Mouse (Mus musculus): ENCODE measurements around the gene Stt3b. TPM values are rescaled to one million over a fixed set of nuclear protein-coding genes. Genes with fewer than 3 reads are reported as not detected.

Gene Stt3b
- polyA plus RNA-seq, 2 experiments = 67.2 to 117 TPM

DNA sequence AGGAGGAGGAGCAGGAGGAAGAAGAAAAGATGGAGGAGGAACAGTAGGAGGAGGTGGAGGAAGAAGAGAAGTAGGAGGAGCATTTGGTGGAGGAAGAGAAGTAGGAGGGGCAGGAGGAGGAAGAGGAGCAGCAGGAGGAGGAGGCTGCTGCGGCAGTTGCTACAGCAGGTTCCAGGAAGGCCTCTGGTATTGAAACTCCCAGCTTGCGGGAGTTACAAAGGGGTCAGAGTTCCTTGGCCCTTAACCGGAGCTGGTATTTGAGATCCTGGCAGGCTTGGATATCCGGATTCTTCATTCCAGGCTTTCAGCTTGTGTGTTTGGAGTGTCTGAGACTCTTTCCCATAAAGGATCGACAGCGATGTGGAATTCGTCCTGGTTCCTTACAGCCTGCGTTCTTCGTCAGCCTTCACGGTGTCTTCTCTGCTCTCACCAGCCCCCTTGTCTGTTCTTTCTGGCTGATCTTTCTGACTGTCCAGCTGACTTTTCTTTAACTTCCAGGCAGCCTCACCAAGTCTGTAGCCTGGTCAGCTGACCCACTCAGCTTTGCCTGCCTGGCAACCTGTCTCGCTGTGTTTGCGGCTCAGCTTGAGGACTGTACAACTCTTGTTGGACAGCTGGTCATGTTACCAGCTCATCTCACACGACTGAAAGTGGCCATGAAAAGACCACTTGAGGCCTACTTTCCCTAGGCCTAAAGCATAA, 15.8 kb upstream of the Stt3b start:
- Histone ChIP-seq H3K27ac (replicated peaks; ENCODE audit: low read depth, low read length) (no peak overlapping the region), H3K4me2 (replicated peaks; ENCODE audit: low read depth, low read length, severe bottlenecking) (no peak overlapping the region), H3K36me3 (ENCODE audit: control insufficient read depth, insufficient read depth, low read length) (no peaks in the 10 kb centered on the region), H3K9ac (ENCODE audit: low read depth, low read length, severe bottlenecking) (no peak overlapping the region), H3K4me1 (ENCODE audit: control insufficient read depth, insufficient read depth, low read length) (peaks cover 3% of the 10 kb centered on the region; the same call in 1 of the 2 replicates), H3K27me3 (ENCODE audit: control insufficient read depth, insufficient read depth, low read length) (no peaks in the 10 kb centered on the region), H3K4me3 (replicated peaks; ENCODE audit: low read length) (no peak overlapping the region), H3K9me3 (ENCODE audit: control insufficient read depth, low read length) (no peaks in the 10 kb centered on the region)
- ATAC-seq (ENCODE audit: low FRiP score, low read depth) = no peak
- WGBS = 84% methylated on average over 13 of the region's 13 CpGs
- DNase-seq (ENCODE audit: low spot score) = no peak
- TF ChIP-seq POLR2A (IDR thresholded peaks at IDR 0.05; ENCODE audit: borderline replicate concordance, extremely low read depth, insufficient read depth, insufficient read length) = no peak

DNA sequence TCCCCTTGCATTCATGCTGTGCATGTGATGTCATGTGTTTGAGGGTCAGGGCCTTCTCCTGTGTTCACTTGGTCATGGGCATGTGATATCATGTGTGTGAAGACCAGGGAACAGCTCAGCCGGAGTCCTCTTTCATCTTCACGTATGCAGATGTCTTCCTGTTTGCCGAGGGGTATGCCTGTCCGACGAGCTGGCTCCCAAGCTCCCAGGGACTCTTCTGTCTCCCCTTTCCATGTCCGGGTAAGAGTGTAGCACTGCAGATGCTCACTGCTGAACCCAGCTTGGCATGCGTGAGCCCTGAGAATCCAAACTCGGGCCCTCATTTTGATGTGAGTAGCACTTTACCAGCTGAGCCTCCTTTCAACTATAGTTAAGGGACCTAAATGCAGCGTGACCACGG, 13.4 kb upstream of the Stt3b start:
- ATAC-seq (ENCODE audit: low FRiP score, low read depth) = no peak
- no peak for TF ChIP-seq POLR2A (IDR thresholded peaks at IDR 0.05; ENCODE audit: borderline replicate concordance, extremely low read depth, insufficient read depth, insufficient read length)
- H3K9me3 ChIP-seq (ENCODE audit: control insufficient read depth, low read length) = no peaks in the 10 kb centered on the region
- no peaks in the 10 kb centered on the region for H3K27me3 ChIP-seq (ENCODE audit: control insufficient read depth, insufficient read depth, low read length)
- no peak overlapping the region for H3K4me3 ChIP-seq (replicated peaks; ENCODE audit: low read length)
- no peak for DNase-seq (ENCODE audit: low spot score)
- no peaks in the 10 kb centered on the region for H3K36me3 ChIP-seq (ENCODE audit: control insufficient read depth, insufficient read depth, low read length)
- H3K27ac ChIP-seq (replicated peaks; ENCODE audit: low read depth, low read length) = no peak overlapping the region
- 29% methylated on average over 10 of the region's 10 CpGs for WGBS
- no peak overlapping the region for H3K9ac ChIP-seq (ENCODE audit: low read depth, low read length, severe bottlenecking)
- no peak overlapping the region for H3K4me2 ChIP-seq (replicated peaks; ENCODE audit: low read depth, low read length, severe bottlenecking)
- H3K4me1 ChIP-seq (ENCODE audit: control insufficient read depth, insufficient read depth, low read length) = peaks cover 3% of the 10 kb centered on the region; the same call in 1 of the 2 replicates

DNA sequence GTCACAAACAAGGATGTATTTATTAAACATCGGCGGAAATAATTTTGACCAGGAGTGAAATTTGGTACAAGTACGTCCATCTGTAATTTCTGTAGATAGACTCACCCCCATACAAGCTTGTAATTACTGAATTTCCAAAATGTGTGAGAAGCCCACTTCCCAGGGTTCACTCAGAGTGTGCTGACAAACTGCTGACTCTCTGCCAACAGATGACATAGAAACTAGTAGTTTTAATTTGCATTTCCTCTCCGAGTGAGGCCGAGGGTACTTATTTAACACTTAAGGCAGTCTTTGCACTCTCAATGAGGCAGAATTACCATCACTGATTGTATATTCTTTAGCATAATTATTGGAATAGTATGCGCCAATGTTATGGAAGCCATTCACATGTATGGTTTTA, 12.2 kb upstream of the Stt3b start:
- Histone ChIP-seq H3K4me3 (replicated peaks; ENCODE audit: low read length) (no peak overlapping the region), H3K27me3 (ENCODE audit: control insufficient read depth, insufficient read depth, low read length) (no peaks in the 10 kb centered on the region), H3K9ac (ENCODE audit: low read depth, low read length, severe bottlenecking) (no peak overlapping the region), H3K9me3 (ENCODE audit: control insufficient read depth, low read length) (no peaks in the 10 kb centered on the region), H3K36me3 (ENCODE audit: control insufficient read depth, insufficient read depth, low read length) (no peaks in the 10 kb centered on the region), H3K4me2 (replicated peaks; ENCODE audit: low read depth, low read length, severe bottlenecking) (no peak overlapping the region), H3K4me1 (ENCODE audit: control insufficient read depth, insufficient read depth, low read length) (peaks cover 3% of the 10 kb centered on the region; the same call in 1 of the 2 replicates), H3K27ac (replicated peaks; ENCODE audit: low read depth, low read length) (no peak overlapping the region)
- DNase-seq (ENCODE audit: low spot score) (no peak), ATAC-seq (ENCODE audit: low FRiP score, low read depth) (no peak)
- no peak for TF ChIP-seq POLR2A (IDR thresholded peaks at IDR 0.05; ENCODE audit: borderline replicate concordance, extremely low read depth, insufficient read depth, insufficient read length)
- WGBS = 88% methylated on average over 6 of the region's 6 CpGs

DNA sequence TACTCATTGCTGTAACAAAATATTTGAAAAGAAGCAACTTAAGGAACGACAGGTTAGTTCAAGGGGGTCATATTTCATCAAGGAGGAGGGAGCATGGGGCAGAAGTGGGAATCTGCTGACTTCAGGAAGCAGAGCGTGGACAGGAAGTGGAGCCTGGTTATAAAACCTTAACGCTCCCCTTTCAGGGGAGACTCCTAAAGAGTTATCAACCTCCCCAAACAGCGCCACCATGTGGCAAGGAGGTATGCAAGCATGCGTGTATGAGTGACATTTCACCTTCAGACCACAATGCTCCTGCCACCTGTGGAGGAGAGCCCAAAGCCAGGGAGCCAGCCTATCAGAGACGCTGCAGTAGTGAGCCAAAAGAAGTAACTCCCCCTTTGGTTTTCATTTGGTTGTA, 10.8 kb upstream of the Stt3b start:
- H3K4me2 ChIP-seq (replicated peaks; ENCODE audit: low read depth, low read length, severe bottlenecking) = no peak overlapping the region
- no peaks in the 10 kb centered on the region; the same call in 1 of the 2 replicates for H3K9me3 ChIP-seq (ENCODE audit: control insufficient read depth, low read length)
- H3K36me3 ChIP-seq (ENCODE audit: control insufficient read depth, insufficient read depth, low read length) = no peaks in the 10 kb centered on the region
- ATAC-seq (ENCODE audit: low FRiP score, low read depth) = no peak
- H3K9ac ChIP-seq (ENCODE audit: low read depth, low read length, severe bottlenecking) = no peak overlapping the region
- DNase-seq (ENCODE audit: low spot score) = no peak
- H3K27ac ChIP-seq (replicated peaks; ENCODE audit: low read depth, low read length) = no peak overlapping the region
- H3K4me1 ChIP-seq (ENCODE audit: control insufficient read depth, insufficient read depth, low read length) = peaks cover 3% of the 10 kb centered on the region; the same call in 1 of the 2 replicates
- H3K27me3 ChIP-seq (ENCODE audit: control insufficient read depth, insufficient read depth, low read length) = no peaks in the 10 kb centered on the region
- no peak overlapping the region for H3K4me3 ChIP-seq (replicated peaks; ENCODE audit: low read length)
- no peak for TF ChIP-seq POLR2A (IDR thresholded peaks at IDR 0.05; ENCODE audit: borderline replicate concordance, extremely low read depth, insufficient read depth, insufficient read length)
- WGBS = 68% methylated on average over 6 of the region's 6 CpGs

DNA sequence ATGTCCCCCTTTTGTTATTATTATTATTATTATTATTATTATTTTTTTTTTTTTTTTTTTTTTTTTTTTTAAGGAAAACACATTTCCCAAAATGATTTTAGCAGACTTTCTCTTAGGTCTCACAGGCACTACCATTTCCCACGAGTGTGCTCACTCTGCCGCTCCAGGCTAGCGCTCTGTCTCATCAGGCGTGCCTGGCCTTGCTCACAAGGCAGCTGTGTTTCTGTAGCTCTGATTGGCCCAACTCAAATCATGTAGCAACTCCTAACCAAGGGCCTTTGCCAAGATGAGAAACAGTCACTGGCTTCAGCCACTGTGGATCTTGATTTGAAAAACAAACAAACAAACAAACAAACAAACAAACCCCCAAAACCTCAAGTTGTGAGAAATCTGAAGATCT, 9.9 kb upstream of the Stt3b start:
- no peak for TF ChIP-seq POLR2A (IDR thresholded peaks at IDR 0.05; ENCODE audit: borderline replicate concordance, extremely low read depth, insufficient read depth, insufficient read length)
- no peaks in the 10 kb centered on the region for H3K27me3 ChIP-seq (ENCODE audit: control insufficient read depth, insufficient read depth, low read length)
- H3K9ac ChIP-seq (ENCODE audit: low read depth, low read length, severe bottlenecking) = no peak overlapping the region
- no peak overlapping the region for H3K4me2 ChIP-seq (replicated peaks; ENCODE audit: low read depth, low read length, severe bottlenecking)
- H3K36me3 ChIP-seq (ENCODE audit: control insufficient read depth, insufficient read depth, low read length) = no peaks in the 10 kb centered on the region
- ATAC-seq (ENCODE audit: low FRiP score, low read depth) (no peak), DNase-seq (ENCODE audit: low spot score) (peak; percentile 11)
- WGBS = 59% methylated on average over 4 of the region's 4 CpGs
- no peak overlapping the region for H3K4me3 ChIP-seq (replicated peaks; ENCODE audit: low read length)
- H3K4me1 ChIP-seq (ENCODE audit: control insufficient read depth, insufficient read depth, low read length) = peaks cover 3% of the 10 kb centered on the region; the same call in 1 of the 2 replicates
- H3K27ac ChIP-seq (replicated peaks; ENCODE audit: low read depth, low read length) = no peak overlapping the region
- H3K9me3 ChIP-seq (ENCODE audit: control insufficient read depth, low read length) = no peaks in the 10 kb centered on the region; the same call in 1 of the 2 replicates

All from limb, embryonic 14.5 days (tissue).